Mouse (Mus musculus) spleen, adult 2 months (tissue): ENCODE measurements around the gene Fcgr2b. TPM values are rescaled to one million over a fixed set of nuclear protein-coding genes. Genes with fewer than 3 reads are reported as not detected.

Experiments used
- DNase-seq, 2 experiments: peaks; one replicate each; pipeline versions ENCODE4 v3.0.0 to v3.0.0-alpha.2; 2012 to 2021; ENCODE audit warnings: low spot score in 2 of 2, low read depth in 1 of 2
- H3K27ac ChIP-seq: fragments of 200-500 bp; 2 replicates; pipeline ENCODE4 v1.5.1; 2012; ENCODE audit warnings: low read length, inconsistent platforms; ENCODE audit not compliant: insufficient read depth
- H3K27me3 ChIP-seq: fragments of 200-500 bp; 2 replicates; pipeline ENCODE4 v1.6.1; 2012; ENCODE audit warnings: mild to moderate bottlenecking, moderate library complexity, low read length, inconsistent platforms; ENCODE audit not compliant: control insufficient read depth, insufficient read depth
- H3K36me3 ChIP-seq: fragments of 200-500 bp; 2 replicates; pipeline ENCODE4 v1.6.1; 2012; ENCODE audit warnings: mild to moderate bottlenecking, low read length, inconsistent platforms; ENCODE audit not compliant: control insufficient read depth, insufficient read depth
- H3K4me1 ChIP-seq: fragments of 200-500 bp; 2 replicates; pipeline ENCODE4 v1.6.1; 2011; ENCODE audit warnings: inconsistent platforms; ENCODE audit not compliant: control insufficient read depth, insufficient read depth, insufficient read length
- H3K4me3 ChIP-seq: fragments of 200-500 bp; 2 replicates; pipeline ENCODE4 v1.5.1; 2011; ENCODE audit warnings: mild to moderate bottlenecking, inconsistent platforms; ENCODE audit not compliant: insufficient read depth, insufficient read length; ENCODE audit errors: extremely low read depth
- CTCF ChIP-seq: fragments of 200-500 bp; IDR thresholded peaks from 2 replicates; pipeline ENCODE4 v1.5.1; 2011; ENCODE audit warnings: mild to moderate bottlenecking, inconsistent platforms; ENCODE audit not compliant: insufficient read depth, insufficient read length, insufficient replicate concordance; ENCODE audit errors: extremely low read depth
- POLR2A ChIP-seq: fragments of 200-500 bp; IDR thresholded peaks from 2 replicates; pipeline ENCODE4 v1.6.1; 2011; ENCODE audit warnings: low read depth, low read length, inconsistent platforms
- WGBS: fragments of 180-500 bp; shearing (Covaris S2); methylation state at CpG from one replicate; pipeline ENCODE4 v1.1.7; 2018; 5-methylcytosine and 5-hydroxymethylcytosine counted together
- polyA plus RNA-seq: library from polyadenylated mRNA; depleted of rRNA; stranded (reverse); fragments of >200 nt; gene quantifications from 2 replicates; pipeline ENCODE4 v1.2.3, GENCODE M21; 2012

Fcgr2b gene
- polyA plus RNA-seq, 1 experiment = 71.3 TPM

GRCm38 (mm10) chr1:170933386-170933920 is 42.9 kb downstream of the Fcgr2b start:
- Histone ChIP-seq H3K4me3 (no peak overlapping the region), H3K36me3 (no peaks in the 10 kb centered on the region), H3K4me1 (peaks cover 16% of the 10 kb centered on the region), H3K27ac (peak overlapping the region; percentile 24; the same call in 1 of the 2 replicates), H3K27me3 (no peaks in the 10 kb centered on the region)
- TF ChIP-seq POLR2A (no peak), CTCF (no peak)
- no peak for DNase-seq
- WGBS = 84% methylated on average over 6 of the region's 6 CpGs

- Histone ChIP-seq H3K27me3 (no peaks in the 10 kb centered on the region), H3K4me1 (peaks cover 25% of the 10 kb centered on the region), H3K27ac (peak overlapping the region; percentile 62), H3K4me3 (no peak overlapping the region), H3K36me3 (no peaks in the 10 kb centered on the region)
- no peak for DNase-seq
- TF ChIP-seq POLR2A (no peak), CTCF (no peak)
- 21% methylated on average over 3 of the region's 3 CpGs for WGBS
These were observed 44.3 kb downstream of the Fcgr2b start for GRCm38 (mm10) chr1:170932043-170932442.

DNA sequence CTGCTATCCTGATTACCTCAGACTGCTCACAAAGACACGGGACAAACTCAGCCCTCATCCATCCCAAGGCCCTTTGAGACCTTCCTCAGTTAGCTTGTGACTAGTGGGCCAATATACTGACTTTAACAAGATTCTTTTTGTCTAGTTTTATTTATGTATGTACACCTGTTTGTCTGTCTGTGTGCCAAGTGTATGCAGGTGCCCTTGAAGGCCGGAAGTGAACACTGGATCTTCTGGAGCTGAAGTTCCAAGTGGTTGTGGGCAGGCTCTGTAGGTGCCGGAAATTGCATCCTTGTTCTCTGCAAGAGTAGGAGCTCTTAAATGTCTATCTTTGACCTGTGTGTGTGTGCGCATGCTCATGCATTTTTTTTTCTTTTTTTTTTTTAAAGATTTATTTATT is 47.1 kb downstream of the Fcgr2b start:
- no peak for DNase-seq
- no peak for TF ChIP-seq POLR2A
- no peak for TF ChIP-seq CTCF
- Histone ChIP-seq H3K36me3 (no peaks in the 10 kb centered on the region), H3K4me3 (no peak overlapping the region), H3K4me1 (peaks cover 25% of the 10 kb centered on the region), H3K27me3 (no peaks in the 10 kb centered on the region), H3K27ac (peak overlapping the region; percentile 98)
- 76% methylated on average over 4 of the region's 4 CpGs for WGBS

- peak; percentile 70 to 84 for DNase-seq
- Histone ChIP-seq H3K27ac (peak overlapping the region; percentile 98), H3K4me3 (no peak overlapping the region), H3K4me1 (peaks cover 28% of the 10 kb centered on the region), H3K27me3 (no peaks in the 10 kb centered on the region), H3K36me3 (no peaks in the 10 kb centered on the region)
- 24% methylated on average over 2 of the region's 2 CpGs for WGBS
- TF ChIP-seq POLR2A (no peak), CTCF (no peak)
These were observed 47.9 kb downstream of the Fcgr2b start for GRCm38 (mm10) chr1:170928467-170928866.

- WGBS = 38% methylated on average over 3 of the region's 3 CpGs
- H3K4me3 ChIP-seq = peak within 1 kb of the TSS; percentile 76
- H3K36me3 ChIP-seq = no peaks in the 10 kb centered on the region
- no peak for TF ChIP-seq CTCF
- TF ChIP-seq POLR2A = peak; percentile 83
- peaks cover 26% of the 10 kb centered on the region for H3K4me1 ChIP-seq
- H3K27ac ChIP-seq = peak within 1 kb of the TSS; percentile 98
- no peaks in the 10 kb centered on the region for H3K27me3 ChIP-seq
- DNase-seq = peak in 1 of 2 experiments; percentile 66
These were observed 49.0 kb downstream of the Fcgr2b start, which contains the start of gene Fcrla for GRCm38 (mm10) chr1:170927378-170927777. Gene Fcrla, minus strand, starts transcription at chr1:170927583.

GRCm38 (mm10) chr1:170926941-170927340 is 49.4 kb downstream of the Fcgr2b start:
- peak in 1 of 2 experiments; percentile 39 for DNase-seq
- H3K4me3 ChIP-seq = peak overlapping the region; percentile 76
- 38% methylated on average over 6 of the region's 6 CpGs for WGBS

DNA sequence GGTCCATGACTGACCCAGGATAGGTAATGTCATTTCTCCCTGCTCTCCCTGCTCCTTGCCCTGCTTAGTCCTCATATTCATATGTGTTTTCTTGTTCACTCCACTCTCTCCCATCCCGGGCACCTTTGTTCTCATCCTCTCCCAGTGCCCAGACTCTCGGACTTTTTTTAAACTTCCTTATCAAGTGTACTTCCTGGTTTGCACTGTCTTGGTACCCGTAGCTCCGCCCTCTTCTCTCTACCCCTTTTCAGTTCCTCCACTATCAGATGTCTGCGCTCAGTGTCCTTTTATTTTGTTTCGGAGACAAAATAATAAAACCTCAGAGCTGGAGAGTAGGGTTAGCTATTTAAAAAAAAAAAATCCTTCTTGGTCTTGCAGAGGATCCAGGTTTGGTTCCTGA is 51.9 kb downstream of the Fcgr2b start:
- peak overlapping the region; percentile 52 for H3K4me3 ChIP-seq
- peaks cover 13% of the 10 kb centered on the region for H3K36me3 ChIP-seq
- 14% methylated on average over 6 of the region's 6 CpGs for WGBS
- peaks cover 22% of the 10 kb centered on the region for H3K4me1 ChIP-seq
- peak overlapping the region; percentile 84 for H3K27ac ChIP-seq
- TF ChIP-seq CTCF (no peak), POLR2A (no peak; the same call in 1 of the 2 replicates)
- DNase-seq = peak in 1 of 2 experiments; percentile 74
- H3K27me3 ChIP-seq = no peaks in the 10 kb centered on the region

More at GRCm38 (mm10) chr1:170926941-170927340, 49.4 kb downstream of the Fcgr2b start:
- peaks cover 1% of the 10 kb centered on the region; the same call in 1 of the 2 replicates for H3K36me3 ChIP-seq
- no peaks in the 10 kb centered on the region for H3K27me3 ChIP-seq
- peak overlapping the region; percentile 98 for H3K27ac ChIP-seq
- H3K4me1 ChIP-seq = peaks cover 22% of the 10 kb centered on the region
- TF ChIP-seq POLR2A (no peak), CTCF (no peak)
